Mouse (Mus musculus) heart, embryonic 11.5 days (tissue): Measurements from ENCODE around the gene Dnah14. TPM values are rescaled to one million over a fixed set of nuclear protein-coding genes. Genes with fewer than 3 reads are reported as not detected.
A peak's percentile ranks its signal among the peaks of the same experiment; 100 is the strongest.

Experiments used
- ATAC-seq: fragments of 200-750 bp; cut with Nextera tagmentation; replicated peaks from 2 replicates; pipeline ENCODE4 v1.8.0; 2017; ENCODE audit warnings: moderate library complexity; ENCODE audit not compliant: insufficient number of reproducible peaks, low FRiP score, low TSS enrichment
- H3K27ac ChIP-seq: fragments of 300-500 bp; sonication (generic); 2 replicates; pipeline ENCODE4 v1.5.1; 2014; ENCODE audit warnings: mild to moderate bottlenecking, low read depth, low read length
- H3K27me3 ChIP-seq: fragments of 300-500 bp; sonication (generic); 2 replicates; pipeline ENCODE4 v1.6.1; 2014; ENCODE audit warnings: mild to moderate bottlenecking, low read length, mixed read lengths; ENCODE audit not compliant: control insufficient read depth, insufficient read depth
- H3K36me3 ChIP-seq: fragments of 300-500 bp; sonication (generic); 2 replicates; pipeline ENCODE4 v1.6.1; 2014; ENCODE audit warnings: mild to moderate bottlenecking, low read length, moderate library complexity, mixed read lengths; ENCODE audit not compliant: control insufficient read depth, insufficient read depth
- H3K4me1 ChIP-seq: fragments of 300-500 bp; sonication (generic); 2 replicates; pipeline ENCODE4 v1.6.1; 2014; ENCODE audit warnings: low read length; ENCODE audit not compliant: control insufficient read depth, insufficient read depth
- H3K4me2 ChIP-seq: fragments of 300-500 bp; sonication (generic); 2 replicates; pipeline ENCODE4 v1.6.1; 2014; ENCODE audit warnings: mild to moderate bottlenecking, moderate library complexity
- H3K4me3 ChIP-seq: fragments of 300-500 bp; sonication (generic); 2 replicates; pipeline ENCODE4 v1.5.1; 2014; ENCODE audit warnings: low read depth, low read length
- H3K9ac ChIP-seq: fragments of 300-500 bp; sonication (generic); 2 replicates; pipeline ENCODE4 v1.6.1; 2014; ENCODE audit warnings: mild to moderate bottlenecking, low read depth, low read length, moderate library complexity
- H3K9me3 ChIP-seq: fragments of 300-500 bp; sonication (generic); replicated peaks from 2 replicates; pipeline ENCODE4 v1.6.1; 2016; ENCODE audit warnings: low read length; ENCODE audit not compliant: control insufficient read depth
- WGBS: fragments of 180-500 bp; shearing (Covaris S2); extraction: QIAGEN DNeasy Blood & Tissue Kit; methylation state at CpG from one replicate; pipeline ENCODE4 v1.1.7; 2014; ENCODE audit not compliant: insufficient replicate concordance; 5-methylcytosine and 5-hydroxymethylcytosine counted together
- polyA plus RNA-seq: library from polyadenylated mRNA; unstranded; fragments of >200 nt; fragmentation: Nextera tagmentation; extraction: Ambion mirVana; gene quantifications from 2 replicates; pipeline ENCODE4 v1.2.1, GENCODE M21; 2014

Gene Dnah14
- polyA plus RNA-seq, 1 experiment from 2014 or later, result 0.99 TPM

GRCm38 (mm10) chr1:181838111-181838510, 261.8 kb downstream of the Dnah14 start:
- WGBS, result 92% methylated on average over 5 of the region's 5 CpGs
- H3K4me1 ChIP-seq, result peaks cover 12% of the 10 kb centered on the region
- no peak overlapping the region for H3K27ac ChIP-seq
- H3K36me3 ChIP-seq, result peaks cover 13% of the 10 kb centered on the region
- no peaks in the 10 kb centered on the region for H3K27me3 ChIP-seq
- H3K9ac ChIP-seq, result no peak overlapping the region
- no peak for ATAC-seq
- H3K4me3 ChIP-seq, result no peak overlapping the region
- H3K9me3 ChIP-seq, result no peaks in the 10 kb centered on the region
- no peak overlapping the region for H3K4me2 ChIP-seq

- H3K27me3 ChIP-seq, result no peaks in the 10 kb centered on the region
- H3K27ac ChIP-seq, result no peak overlapping the region
- no peaks in the 10 kb centered on the region for H3K9me3 ChIP-seq
- H3K9ac ChIP-seq, result peak overlapping the region; percentile 50
- peaks cover 11% of the 10 kb centered on the region for H3K36me3 ChIP-seq
- peak overlapping the region; percentile 28 for H3K4me3 ChIP-seq
- peaks cover 12% of the 10 kb centered on the region for H3K4me1 ChIP-seq
- ATAC-seq, result no peak
- 4% methylated on average over 6 of the region's 6 CpGs for WGBS
- peak overlapping the region; percentile 92 for H3K4me2 ChIP-seq
These were observed 263.5 kb downstream of the Dnah14 start for GRCm38 (mm10) chr1:181839746-181840366.

- Histone ChIP-seq H3K9me3 (no peaks in the 10 kb centered on the region), H3K36me3 (peaks cover under 1% of the 10 kb centered on the region; the same call in 1 of the 2 replicates), H3K27me3 (no peaks in the 10 kb centered on the region), H3K4me3 (peak overlapping the region; percentile 78), H3K9ac (peak overlapping the region; percentile 96), H3K4me1 (peaks cover 12% of the 10 kb centered on the region), H3K4me2 (peak overlapping the region; percentile 92), H3K27ac (peak overlapping the region; percentile 97)
- WGBS, result 2% methylated on average over 16 of the region's 16 CpGs
- ATAC-seq, result no peak; the same call in 1 of the 2 replicates
These were observed 265.0 kb downstream of the Dnah14 start for GRCm38 (mm10) chr1:181841396-181841795.

GRCm38 (mm10) chr1:181841864-181842672, 265.7 kb downstream of the Dnah14 start:
- H3K27ac ChIP-seq, result peak overlapping the region; percentile 97
- H3K36me3 ChIP-seq, result no peaks in the 10 kb centered on the region
- peak overlapping the region; percentile 78 for H3K4me3 ChIP-seq
- peak overlapping the region; percentile 96 for H3K9ac ChIP-seq
- whole genome bisulfite sequencing, result under 1% methylated on average over 94 of the region's 113 CpGs
- peak overlapping the region; percentile 92 for H3K4me2 ChIP-seq
- ATAC-seq, result peak; percentile 98
- H3K27me3 ChIP-seq, result no peaks in the 10 kb centered on the region
- no peaks in the 10 kb centered on the region for H3K9me3 ChIP-seq
- peaks cover 12% of the 10 kb centered on the region for H3K4me1 ChIP-seq

GRCm38 (mm10) chr1:181842781-181843180, 266.4 kb downstream of the Dnah14 start, which contains the start of gene Lbr:
Lbr (minus strand) TSS chr1:181843046.
- Histone ChIP-seq H3K4me1 (peaks cover 13% of the 10 kb centered on the region), H3K4me2 (peak within 1 kb of the TSS; percentile 92), H3K9me3 (no peaks in the 10 kb centered on the region), H3K36me3 (no peaks in the 10 kb centered on the region), H3K9ac (peak within 1 kb of the TSS; percentile 96), H3K27me3 (no peaks in the 10 kb centered on the region), H3K4me3 (peak within 1 kb of the TSS; percentile 78), H3K27ac (peak within 1 kb of the TSS; percentile 97)
- 1% methylated on average over 14 of the region's 14 CpGs for WGBS
- no peak for ATAC-seq

GRCm38 (mm10) chr1:181844874-181845547, 268.7 kb downstream of the Dnah14 start:
- no peak for ATAC-seq
- H3K9me3 ChIP-seq, result no peaks in the 10 kb centered on the region
- 71% methylated on average over 15 of the region's 15 CpGs for WGBS
- no peaks in the 10 kb centered on the region for H3K36me3 ChIP-seq
- no peaks in the 10 kb centered on the region for H3K27me3 ChIP-seq
- H3K4me2 ChIP-seq, result no peak overlapping the region
- no peak overlapping the region for H3K27ac ChIP-seq
- no peak overlapping the region for H3K4me3 ChIP-seq
- H3K9ac ChIP-seq, result no peak overlapping the region
- H3K4me1 ChIP-seq, result peaks cover 8% of the 10 kb centered on the region

GRCm38 (mm10) chr1:181845767-181846166, 269.4 kb downstream of the Dnah14 start:
- H3K4me2 ChIP-seq, result no peak overlapping the region
- 0 out of 2 replicates have a peak, but pooled peaks cover 4% of the 10 kb centered on the region for H3K4me1 ChIP-seq
- H3K4me3 ChIP-seq, result no peak overlapping the region
- H3K9ac ChIP-seq, result no peak overlapping the region
- no peak for ATAC-seq
- no peaks in the 10 kb centered on the region for H3K27me3 ChIP-seq
- no peaks in the 10 kb centered on the region for H3K9me3 ChIP-seq
- WGBS, result 83% methylated on average over 3 of the region's 3 CpGs
- H3K27ac ChIP-seq, result no peak overlapping the region
- no peaks in the 10 kb centered on the region for H3K36me3 ChIP-seq

GRCm38 (mm10) chr1:181847396-181847795, 271.0 kb downstream of the Dnah14 start:
- 84% methylated on average over 3 of the region's 3 CpGs for WGBS
- Histone ChIP-seq H3K36me3 (no peaks in the 10 kb centered on the region), H3K27ac (no peak overlapping the region), H3K27me3 (no peaks in the 10 kb centered on the region), H3K9ac (no peak overlapping the region), H3K4me1 (0 out of 2 replicates have a peak, but pooled peaks cover 4% of the 10 kb centered on the region), H3K4me2 (no peak overlapping the region), H3K4me3 (no peak overlapping the region), H3K9me3 (no peaks in the 10 kb centered on the region)
- no peak for ATAC-seq
